Mouse (Mus musculus) regulatory T cell (primary cell): ENCODE results near the gene Sumo2.
"Not testable (repeated sequence)": the region's sequence is repeated elsewhere in the genome, so short reads cannot be mapped to it uniquely, and the experiment has no call there.

ENCODE experiments used
- in situ Hi-C: fragments of 300-600 bp; cut with MboI, MseI; formaldehyde crosslinking; loops from one replicate; pipeline ENCODE4 v1.15.1; 2025; ENCODE audit warnings: high pct_unique_total_duplicates

Gene Sumo2

DNA sequence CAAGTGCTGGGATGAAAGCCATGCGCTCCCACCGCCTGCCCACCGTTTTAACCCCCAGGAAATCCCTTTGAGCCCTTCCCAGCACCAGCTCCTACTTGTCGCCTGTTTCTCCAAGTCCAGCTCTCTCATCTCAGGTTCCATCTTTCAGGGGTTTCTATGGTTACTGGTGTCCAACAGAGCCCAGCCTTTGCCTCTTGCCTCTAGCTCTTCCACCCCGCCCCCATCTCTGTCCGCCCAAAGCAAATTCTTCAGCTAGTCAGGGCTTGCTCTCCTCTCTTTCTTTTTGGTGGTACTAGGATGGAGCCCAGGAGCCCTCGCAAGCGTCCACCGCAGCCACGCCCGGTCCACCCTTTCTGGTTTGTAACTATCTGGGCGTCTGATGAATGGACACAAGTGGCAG is 50.9 kb downstream of the Sumo2 start:
- in situ Hi-C loops: no loop called here

DNA sequence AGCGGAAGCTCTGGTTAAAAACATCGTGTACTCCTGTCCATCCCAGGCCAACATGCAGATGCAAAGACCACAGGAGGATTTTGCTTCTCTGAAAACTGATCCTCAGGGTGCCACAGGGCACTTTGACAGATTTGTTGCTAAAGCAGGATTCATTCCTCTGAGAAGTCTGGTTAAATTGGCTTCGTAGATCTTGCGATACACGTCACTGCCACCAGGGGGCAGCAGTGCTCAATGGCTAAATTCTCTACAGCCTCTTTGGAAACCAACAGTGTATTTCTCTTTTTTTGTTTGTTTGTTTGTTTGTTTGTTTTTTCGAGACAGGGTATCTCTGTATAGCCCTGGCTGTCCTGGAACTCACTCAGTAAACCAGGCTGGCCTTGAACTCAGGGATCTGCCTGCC is 52.4 kb downstream of the Sumo2 start:
- in situ Hi-C loops: no loop called here

DNA sequence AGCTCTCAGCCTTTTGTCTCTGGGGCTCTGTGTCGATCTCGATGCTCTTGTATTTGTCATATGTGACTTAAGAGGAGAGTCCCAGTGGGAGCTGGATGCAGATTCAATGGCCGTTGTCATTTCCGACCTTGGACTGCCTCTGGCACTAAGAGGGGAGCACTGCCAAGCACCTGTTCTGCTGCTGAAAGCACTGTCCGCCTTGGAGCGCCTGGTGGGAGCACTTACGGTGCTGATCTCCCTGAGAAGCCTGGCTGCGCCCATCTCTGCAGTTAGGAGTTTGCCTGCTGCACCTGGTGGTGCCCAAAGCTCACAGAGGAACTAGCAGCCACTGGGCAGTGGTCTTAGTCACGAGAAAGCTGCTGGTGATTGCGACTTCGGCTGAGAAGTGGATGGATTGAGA is 52.8 kb downstream of the Sumo2 start:
- in situ Hi-C loops: no loop called here

DNA sequence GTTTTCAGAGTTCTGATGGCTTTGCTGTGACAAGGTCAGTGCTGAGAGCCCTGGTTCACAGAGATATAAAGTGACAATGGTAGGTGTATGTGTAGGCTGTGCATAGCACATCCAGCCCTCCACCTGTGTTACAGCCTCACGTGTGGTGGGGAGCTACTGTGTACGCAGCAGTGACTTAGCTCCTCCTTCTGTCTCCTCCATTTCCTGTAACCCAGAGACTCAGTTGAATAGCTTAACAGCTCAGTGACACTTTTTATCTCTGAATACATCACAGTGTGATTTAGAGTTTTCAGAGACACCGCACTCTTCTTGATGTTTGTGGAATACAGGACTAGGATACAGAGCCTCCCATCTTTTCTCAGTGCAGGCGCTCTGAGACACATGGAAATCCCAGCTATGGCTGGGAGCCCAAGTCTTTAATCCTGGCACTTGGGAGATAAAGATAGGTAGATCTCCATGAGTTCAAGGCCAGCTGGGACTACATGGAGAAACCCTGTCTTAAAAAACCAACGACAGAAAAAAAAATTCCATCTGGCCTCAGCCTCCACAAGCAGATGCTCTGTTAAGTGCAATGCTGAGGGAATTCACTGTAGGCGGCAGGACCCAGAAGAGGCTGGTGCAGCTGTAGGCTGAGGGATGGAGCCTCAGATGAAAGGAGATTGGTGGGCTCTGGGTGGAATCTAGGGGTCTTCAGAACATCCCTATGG is 54.4 kb downstream of the Sumo2 start:
- in situ Hi-C loops: no loop called here

DNA sequence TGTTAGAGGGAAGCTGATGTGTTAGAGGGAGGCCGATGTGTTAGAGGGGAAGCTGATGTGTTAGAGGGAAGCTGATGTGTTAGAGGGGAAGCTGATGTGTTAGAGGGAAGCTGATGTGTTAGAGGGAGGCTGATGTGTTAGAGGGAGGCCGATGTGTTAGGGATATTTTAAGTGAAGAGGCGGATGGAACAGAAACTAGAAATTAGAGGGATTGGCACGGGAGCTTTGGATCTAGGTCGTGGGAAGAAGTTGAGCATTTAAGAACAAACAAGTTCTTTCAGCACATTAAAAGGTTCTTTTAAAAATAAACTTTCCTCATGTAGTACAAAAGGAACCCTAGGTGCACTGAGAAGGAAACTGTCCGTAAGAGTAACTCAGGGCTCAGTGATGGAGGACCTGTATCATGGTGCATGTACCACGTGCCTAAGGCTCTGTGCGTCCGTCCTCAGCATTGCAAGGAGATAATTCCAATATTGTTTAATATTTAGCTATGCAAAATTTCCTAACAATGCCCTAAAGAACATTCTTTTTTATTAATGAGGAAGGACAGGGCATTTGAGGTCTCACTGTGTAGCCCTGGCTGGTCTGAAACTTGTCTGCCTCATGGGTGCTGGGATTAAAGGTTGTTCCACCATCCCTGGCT is 57.7 kb downstream of the Sumo2 start:
- in situ Hi-C loops: no loop called here

DNA sequence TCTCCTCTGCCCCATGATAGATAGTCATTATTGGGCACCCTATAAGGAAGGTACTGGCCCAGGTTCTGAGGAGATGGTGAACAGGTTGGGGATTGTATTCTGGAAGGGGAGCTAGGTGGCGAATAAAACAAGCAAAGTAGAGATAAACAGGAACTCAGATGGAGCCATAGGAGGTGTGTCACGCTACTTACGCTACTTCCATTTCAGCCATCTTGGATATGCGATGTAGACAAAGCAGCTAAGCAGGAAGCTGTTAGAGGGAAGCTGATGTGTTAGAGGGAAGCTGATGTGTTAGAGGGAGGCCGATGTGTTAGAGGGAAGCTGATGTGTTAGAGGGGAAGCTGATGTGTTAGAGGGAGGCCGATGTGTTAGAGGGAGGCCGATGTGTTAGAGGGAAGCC is 58.7 kb downstream of the Sumo2 start:
- in situ Hi-C loops: not testable (repeated sequence)

DNA sequence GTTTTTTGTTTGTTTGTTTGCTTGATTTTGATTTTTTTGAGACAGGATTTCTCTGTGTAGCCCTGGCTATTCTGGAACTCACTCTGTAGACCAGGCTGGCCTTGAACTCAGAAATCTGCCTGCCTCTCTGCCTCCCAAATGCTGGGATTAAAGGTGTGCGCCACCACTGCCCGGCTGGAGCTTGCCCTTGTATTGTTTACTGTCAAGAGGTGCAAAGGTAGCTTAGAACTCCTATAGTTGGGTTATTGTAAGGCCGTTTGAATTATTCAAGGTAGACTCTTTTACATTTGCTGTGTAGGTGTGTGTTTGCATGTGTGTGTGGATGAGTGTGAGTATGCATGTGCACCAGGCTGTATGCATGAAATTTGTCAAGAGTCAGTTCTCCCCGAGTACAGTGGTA is 59.4 kb downstream of the Sumo2 start:
- in situ Hi-C loops: not testable (repeated sequence)

DNA sequence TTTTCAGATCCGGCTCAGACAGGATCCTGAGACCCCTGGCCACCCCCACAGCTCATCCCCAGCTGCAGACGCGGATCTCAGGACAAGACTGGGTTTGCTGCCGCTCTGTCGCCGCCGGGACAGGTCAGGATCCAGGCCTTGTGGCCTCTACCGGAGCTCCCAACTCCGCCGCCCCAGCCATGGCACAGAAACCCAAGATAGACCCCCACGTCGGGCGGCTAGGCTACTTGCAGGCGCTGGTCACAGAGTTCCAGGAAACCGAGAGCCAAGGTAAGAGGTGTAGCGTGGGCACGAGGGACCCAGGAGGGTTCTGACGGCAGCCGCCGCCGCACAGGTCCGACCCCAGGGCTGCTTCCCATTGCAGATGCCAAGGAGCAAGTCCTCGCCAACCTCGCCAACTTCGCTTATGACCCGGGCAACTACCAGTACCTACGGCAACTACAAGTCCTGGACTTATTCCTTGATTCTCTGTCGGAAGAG is 60.3 kb downstream of the Sumo2 start:
- in situ Hi-C loops: no loop called here

DNA sequence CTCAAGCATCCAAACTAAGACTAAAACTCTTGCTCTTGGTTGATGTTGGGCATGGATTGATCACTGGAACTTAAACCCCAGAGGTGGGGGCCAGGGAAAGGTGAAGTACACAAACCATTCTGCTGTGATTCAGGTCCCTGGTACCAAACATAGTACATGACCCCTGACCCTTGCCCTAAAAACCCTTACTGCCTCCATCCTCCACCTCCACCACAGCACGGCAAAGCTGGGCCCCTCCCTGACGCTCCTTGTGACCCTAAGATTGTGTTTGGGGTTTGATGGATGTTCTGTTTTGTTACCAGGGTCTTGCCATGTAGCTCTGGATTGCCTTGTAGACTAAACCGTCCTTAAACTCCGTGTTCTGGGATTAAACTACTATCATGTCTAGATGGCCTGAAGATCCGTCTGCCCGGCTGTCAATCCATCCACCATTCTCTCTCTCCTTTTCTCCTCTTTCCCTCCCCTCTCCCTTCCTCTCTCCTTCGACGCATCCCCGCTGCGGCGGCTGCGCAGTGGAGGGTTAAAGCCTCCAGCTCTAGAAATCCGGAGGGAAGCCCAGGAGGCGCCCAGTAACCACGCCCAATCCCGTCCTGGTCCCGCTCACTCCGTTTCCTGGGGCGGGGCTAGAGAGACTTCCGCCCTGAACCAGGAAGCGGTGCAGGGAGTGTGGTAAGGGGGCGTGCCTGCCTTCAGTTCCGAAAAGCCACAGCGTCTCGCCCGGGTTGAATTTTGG is 60.9 kb downstream of the Sumo2 start, which contains the start of gene Armc7:
Armc7 (plus strand) TSS at position 643 of the 733 bp plus-strand sequence.
- in situ Hi-C loops: no loop called here

DNA sequence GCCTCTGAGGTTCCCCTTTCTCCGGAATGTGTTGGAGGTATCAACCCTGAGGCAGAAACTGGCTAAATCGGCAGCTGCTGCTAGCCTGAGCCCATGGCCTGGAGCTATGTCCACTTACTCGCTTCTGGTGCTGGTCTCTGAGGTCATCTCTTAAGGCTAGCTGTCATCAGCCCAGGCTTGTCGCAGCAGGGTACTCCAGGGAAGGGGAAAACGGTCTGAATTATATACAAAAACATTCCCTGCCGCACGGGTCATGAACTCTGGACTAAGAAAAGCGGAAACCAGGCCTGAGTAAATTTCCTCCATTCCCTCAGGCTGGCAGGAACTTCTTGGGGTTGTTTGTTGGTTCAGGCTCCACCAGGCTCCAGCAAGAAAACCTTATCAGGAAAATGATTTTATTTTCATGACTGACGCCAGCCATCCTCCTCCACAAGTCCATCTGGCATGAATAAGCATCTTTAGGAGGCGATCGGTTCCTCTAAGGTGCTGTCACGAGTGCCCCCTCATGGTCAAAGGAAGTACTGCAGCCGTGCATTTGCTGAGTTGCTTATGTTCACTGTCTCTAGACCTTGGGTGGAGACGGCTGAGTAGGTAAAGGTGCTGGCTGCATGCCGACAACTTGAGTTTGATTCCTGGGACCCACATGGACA is 62.3 kb downstream of the Sumo2 start:
- in situ Hi-C loops: loop anchor here (5.0 to 25.0 kb wide), 3 partner anchors 41 to 1111 kb away; no protein-coding TSS in a partner anchor
